Mouse (Mus musculus) kidney, embryonic 16.5 days (tissue): ENCODE results near the gene Plcd1. TPM values are rescaled to one million over a fixed set of nuclear protein-coding genes. Genes with fewer than 3 reads are reported as not detected.

Experiments
- ATAC-seq: fragments of 200-750 bp; cut with Nextera tagmentation; 2 replicates; pipeline ENCODE4 v1.8.0; 2017; ENCODE audit warnings: moderate TSS enrichment; ENCODE audit not compliant: low FRiP score, low TSS enrichment
- H3K27ac ChIP-seq: fragments of 300-500 bp; sonication (generic); 2 replicates; pipeline ENCODE4 v1.5.1; 2014; ENCODE audit warnings: low read length
- H3K27me3 ChIP-seq: fragments of 300-500 bp; sonication (generic); 2 replicates; pipeline ENCODE4 v1.6.1; 2014; ENCODE audit warnings: low read length, control low read depth, mixed read lengths; ENCODE audit not compliant: insufficient read depth
- H3K36me3 ChIP-seq: fragments of 300-500 bp; sonication (generic); 2 replicates; pipeline ENCODE4 v1.6.1; 2014; ENCODE audit warnings: low read length, control low read depth, mixed read lengths; ENCODE audit not compliant: insufficient read depth
- H3K4me1 ChIP-seq: fragments of 300-500 bp; sonication (generic); 2 replicates; pipeline ENCODE4 v1.6.1; 2014; ENCODE audit warnings: low read length, control low read depth, mixed read lengths; ENCODE audit not compliant: insufficient read depth
- H3K4me2 ChIP-seq: fragments of 300-500 bp; sonication (generic); replicated peaks from 2 replicates; pipeline ENCODE4 v1.6.1; 2014; ENCODE audit warnings: low read depth, low read length
- H3K4me3 ChIP-seq: fragments of 300-500 bp; sonication (generic); 2 replicates; pipeline ENCODE4 v1.5.1; 2014; ENCODE audit warnings: mild to moderate bottlenecking, low read length
- H3K9ac ChIP-seq: fragments of 300-500 bp; sonication (generic); replicated peaks from 2 replicates; pipeline ENCODE4 v1.6.1; 2014; ENCODE audit warnings: low read length
- H3K9me3 ChIP-seq: fragments of 300-500 bp; sonication (generic); 2 replicates; pipeline ENCODE4 v1.6.1; 2016; ENCODE audit warnings: low read length, control low read depth
- WGBS: fragments of 180-500 bp; shearing (Covaris S2); extraction: QIAGEN DNeasy Blood & Tissue Kit; methylation state at CpG from one replicate; pipeline ENCODE4 v1.1.7; 2014; 5-methylcytosine and 5-hydroxymethylcytosine counted together
- polyA plus RNA-seq: library from polyadenylated mRNA; unstranded; fragments of >200 nt; fragmentation: Nextera tagmentation; extraction: Ambion mirVana; gene quantifications from 2 replicates; pipeline ENCODE4 v1.2.1, GENCODE M21; 2015

Gene Plcd1
- polyA plus RNA-seq, 1 experiment from 2014 or later: 26.9 TPM

DNA sequence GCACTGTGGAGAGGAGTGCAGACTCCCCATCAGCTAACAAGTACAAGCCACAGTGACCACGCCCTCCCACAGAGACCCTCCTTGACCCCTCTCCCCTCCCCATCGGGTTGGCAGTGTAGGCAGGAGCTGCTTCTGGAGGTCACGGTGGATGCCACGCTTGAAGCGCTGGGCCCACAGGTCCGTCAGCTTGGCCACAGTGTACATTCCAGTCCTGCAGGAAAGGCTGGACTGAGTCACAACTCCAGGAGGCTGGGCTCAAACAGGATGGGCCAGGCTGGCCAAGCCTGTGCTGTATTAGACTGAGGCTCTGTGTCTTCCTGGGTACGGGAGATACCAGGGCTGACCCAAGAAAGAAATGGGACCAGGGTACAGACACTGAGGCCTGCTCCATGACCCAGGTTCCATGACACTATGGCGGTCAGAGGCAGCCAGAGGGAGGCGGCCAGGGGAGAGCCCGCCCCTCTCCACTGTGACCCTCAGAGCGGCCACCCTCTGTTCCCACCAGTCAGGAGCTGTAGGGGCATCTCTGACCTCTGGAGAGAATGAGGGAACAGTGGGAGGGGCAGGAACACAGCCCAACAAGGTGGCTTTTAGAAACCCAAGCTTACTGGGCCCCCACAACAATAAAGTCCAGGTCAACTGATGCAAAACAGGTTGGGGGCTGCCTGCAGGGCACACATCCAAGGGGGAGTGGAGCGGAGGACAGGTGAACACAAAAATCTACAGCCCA, 1.6 kb downstream of the Plcd1 start:
- Histone ChIP-seq H3K27me3 (peaks cover 3% of the 10 kb centered on the region; the same call in 1 of the 2 replicates), H3K9ac (0 out of 2 replicates have a peak overlapping the region, but pooled peaks have one; percentile 44), H3K4me2 (peak overlapping the region; percentile 78), H3K36me3 (no peaks in the 10 kb centered on the region), H3K9me3 (no peaks in the 10 kb centered on the region), H3K4me3 (no peak overlapping the region), H3K27ac (no peak overlapping the region), H3K4me1 (peaks cover 44% of the 10 kb centered on the region)
- 60% methylated on average over 12 of the region's 12 CpGs for WGBS
- no peak for ATAC-seq

DNA sequence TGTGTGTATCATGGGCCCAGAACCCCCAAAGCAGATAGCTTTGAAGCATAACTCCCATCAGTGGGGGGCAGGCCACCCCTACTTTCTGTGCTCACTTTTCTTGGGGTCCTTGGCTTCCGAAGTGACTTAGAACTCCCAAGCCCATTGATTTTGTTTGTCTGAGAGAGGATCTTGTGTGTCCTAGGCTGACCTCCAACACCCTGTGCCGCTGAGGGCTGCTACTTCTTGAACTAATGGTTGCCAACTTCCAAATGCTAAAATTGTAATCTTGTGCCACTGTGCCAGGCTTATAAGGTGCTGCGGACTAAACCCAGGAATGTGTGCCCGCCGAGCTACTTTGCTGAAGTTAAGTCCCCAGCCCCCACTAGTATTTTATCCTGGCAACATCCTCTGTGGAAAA, 2.8 kb downstream of the Plcd1 start:
- no peaks in the 10 kb centered on the region for H3K9me3 ChIP-seq
- no peak overlapping the region for H3K4me3 ChIP-seq
- 95% methylated on average over 5 of the region's 5 CpGs for WGBS
- peaks cover 3% of the 10 kb centered on the region; the same call in 1 of the 2 replicates for H3K27me3 ChIP-seq
- H3K4me1 ChIP-seq: peaks cover 46% of the 10 kb centered on the region
- no peak overlapping the region for H3K4me2 ChIP-seq
- no peak overlapping the region for H3K9ac ChIP-seq
- no peak overlapping the region for H3K27ac ChIP-seq
- no peaks in the 10 kb centered on the region for H3K36me3 ChIP-seq
- no peak for ATAC-seq

DNA sequence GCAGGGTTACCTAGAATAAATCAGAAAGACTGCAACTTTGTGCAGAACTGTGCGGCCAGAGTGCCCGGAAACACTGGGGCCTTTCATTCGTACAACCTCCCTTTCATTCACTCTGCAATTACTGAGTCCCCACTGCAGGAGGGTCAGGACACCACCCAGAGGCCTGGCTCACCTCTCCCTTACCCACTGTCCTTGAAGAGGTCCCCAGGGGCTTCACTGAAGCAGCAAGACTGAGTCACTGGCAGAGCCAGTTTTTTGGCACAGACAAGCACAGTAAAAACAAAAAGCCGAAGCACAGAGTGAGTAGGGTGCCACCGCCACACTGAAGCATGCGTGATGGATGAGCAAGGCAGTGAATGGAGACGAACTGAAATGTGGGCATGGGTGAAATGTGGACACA, 3.9 kb downstream of the Plcd1 start:
- peaks cover 3% of the 10 kb centered on the region; the same call in 1 of the 2 replicates for H3K27me3 ChIP-seq
- H3K4me2 ChIP-seq: no peak overlapping the region
- H3K9ac ChIP-seq: no peak overlapping the region
- peaks cover 51% of the 10 kb centered on the region for H3K4me1 ChIP-seq
- H3K9me3 ChIP-seq: no peaks in the 10 kb centered on the region
- H3K27ac ChIP-seq: no peak overlapping the region
- H3K36me3 ChIP-seq: no peaks in the 10 kb centered on the region
- WGBS: 66% methylated on average over 7 of the region's 7 CpGs
- ATAC-seq: no peak
- H3K4me3 ChIP-seq: no peak overlapping the region

DNA sequence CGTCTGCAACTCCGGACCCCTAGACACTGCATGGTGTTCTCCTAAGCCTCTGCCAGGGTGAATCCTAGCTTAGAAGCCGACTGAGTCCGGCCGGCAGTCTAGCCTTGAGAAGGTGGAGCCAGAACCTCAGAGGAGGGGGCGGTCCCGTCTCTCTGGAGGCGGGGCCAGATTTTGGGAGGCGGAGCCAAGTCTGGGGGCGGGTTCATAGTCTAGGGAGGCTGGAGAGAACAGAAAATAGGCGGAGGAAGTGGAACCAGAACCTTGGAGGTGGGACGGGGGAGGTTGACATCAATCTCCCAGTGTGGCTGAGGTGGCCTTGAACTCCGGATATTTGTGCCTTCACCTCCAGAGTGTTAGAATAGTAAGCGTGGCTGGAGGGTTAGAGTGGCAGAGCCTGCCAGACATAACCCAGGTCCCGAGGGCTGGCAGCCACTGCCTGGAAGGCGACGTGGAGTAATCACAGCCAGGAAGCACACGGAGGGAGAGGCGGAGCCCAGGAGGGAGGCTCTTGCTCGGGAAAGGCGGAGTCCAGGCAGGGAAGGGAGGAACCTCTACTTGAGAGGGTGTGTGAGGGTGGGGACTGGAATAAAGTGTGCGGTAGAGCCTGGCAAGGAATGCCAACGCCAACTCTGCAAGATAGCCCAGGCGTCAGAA, 5.0 kb downstream of the Plcd1 start:
- Histone ChIP-seq H3K9me3 (no peaks in the 10 kb centered on the region), H3K4me1 (peaks cover 43% of the 10 kb centered on the region), H3K27me3 (peaks cover 3% of the 10 kb centered on the region; the same call in 1 of the 2 replicates), H3K27ac (peak overlapping the region; percentile 91), H3K36me3 (no peaks in the 10 kb centered on the region; the same call in 1 of the 2 replicates), H3K4me3 (peak overlapping the region; percentile 53), H3K4me2 (peak overlapping the region; percentile 56), H3K9ac (peak overlapping the region; percentile 50)
- peak; percentile 91 for ATAC-seq
- WGBS: under 1% methylated on average over 24 of the region's 24 CpGs

DNA sequence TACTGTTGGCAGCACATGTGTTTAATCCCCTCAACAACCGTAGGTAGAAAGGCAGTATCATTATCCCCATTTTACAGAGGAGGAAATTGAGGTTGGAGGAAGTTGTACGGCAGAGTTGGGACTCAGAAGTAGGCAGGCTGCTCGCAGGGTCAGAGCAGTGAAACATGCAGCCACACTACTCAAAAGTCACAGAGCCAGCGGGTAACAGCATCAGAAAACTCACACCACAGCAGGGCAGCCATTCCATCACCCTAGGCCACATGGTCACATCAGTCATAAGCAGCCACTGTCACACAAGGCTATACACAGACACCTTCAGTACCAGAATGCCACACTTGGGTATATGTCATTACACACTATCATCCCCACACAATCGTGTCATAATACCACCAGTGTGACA, 6.0 kb downstream of the Plcd1 start:
- Histone ChIP-seq H3K27ac (no peak overlapping the region), H3K4me2 (peak overlapping the region; percentile 56), H3K9ac (no peak overlapping the region), H3K36me3 (no peaks in the 10 kb centered on the region; the same call in 1 of the 2 replicates), H3K27me3 (peaks cover 3% of the 10 kb centered on the region; the same call in 1 of the 2 replicates), H3K4me1 (peaks cover 44% of the 10 kb centered on the region), H3K9me3 (no peaks in the 10 kb centered on the region), H3K4me3 (no peak overlapping the region)
- peak; percentile 1; the same call in 1 of the 2 replicates for ATAC-seq
- WGBS: 81% methylated on average over 5 of the region's 5 CpGs

DNA sequence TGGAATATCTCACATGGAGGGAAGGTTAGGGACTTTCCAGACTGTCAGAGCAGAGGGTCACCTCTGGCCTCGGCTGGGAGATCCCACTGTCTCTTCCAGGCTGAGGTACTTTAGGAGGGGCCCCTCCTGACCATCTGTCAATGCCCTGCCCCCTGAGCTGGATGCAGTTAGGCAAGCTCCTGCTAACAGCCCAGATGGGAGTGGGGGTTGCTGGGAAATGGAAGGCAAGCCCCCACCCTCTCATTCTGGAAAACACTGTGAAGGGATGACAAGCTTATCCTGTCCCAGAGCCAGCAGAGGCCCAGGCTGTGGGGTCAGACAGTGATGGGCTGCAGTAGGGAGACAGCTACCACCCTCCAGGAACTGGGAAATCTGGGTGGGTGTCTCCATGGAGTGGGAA, 6.9 kb downstream of the Plcd1 start:
- H3K4me1 ChIP-seq: peaks cover 39% of the 10 kb centered on the region
- no peaks in the 10 kb centered on the region for H3K27me3 ChIP-seq
- no peak overlapping the region for H3K9ac ChIP-seq
- WGBS: 11% methylated on average over 1 of the region's 1 CpGs
- H3K4me3 ChIP-seq: no peak overlapping the region
- no peak for ATAC-seq
- no peaks in the 10 kb centered on the region; the same call in 1 of the 2 replicates for H3K36me3 ChIP-seq
- H3K9me3 ChIP-seq: no peaks in the 10 kb centered on the region
- H3K27ac ChIP-seq: no peak overlapping the region
- H3K4me2 ChIP-seq: no peak overlapping the region

DNA sequence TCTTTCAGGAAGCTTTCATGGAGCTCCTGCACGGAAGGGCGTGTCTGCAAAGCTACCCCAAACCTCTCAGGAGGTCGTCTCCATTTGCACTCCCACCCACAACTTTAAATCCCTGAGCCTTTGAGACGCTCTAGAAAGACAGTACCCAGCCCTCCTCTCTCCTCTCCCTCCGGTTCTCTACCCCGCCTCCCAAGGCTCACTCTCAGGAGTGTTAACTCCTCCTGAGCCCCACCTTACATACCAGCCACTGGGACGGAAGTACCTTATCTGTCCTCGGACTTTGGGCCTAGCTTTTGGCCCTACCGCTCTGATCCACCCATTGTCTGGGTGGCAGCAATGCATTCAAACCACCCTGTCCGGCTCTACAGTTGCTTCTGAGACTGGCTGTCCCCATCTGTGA, 9.3 kb downstream of the Plcd1 start:
- Histone ChIP-seq H3K9ac (no peak overlapping the region), H3K9me3 (no peaks in the 10 kb centered on the region), H3K4me1 (peaks cover 37% of the 10 kb centered on the region), H3K4me3 (no peak overlapping the region), H3K27me3 (no peaks in the 10 kb centered on the region), H3K27ac (no peak overlapping the region), H3K4me2 (no peak overlapping the region), H3K36me3 (peaks cover 3% of the 10 kb centered on the region; the same call in 1 of the 2 replicates)
- ATAC-seq: no peak
- WGBS: 77% methylated on average over 10 of the region's 10 CpGs

DNA sequence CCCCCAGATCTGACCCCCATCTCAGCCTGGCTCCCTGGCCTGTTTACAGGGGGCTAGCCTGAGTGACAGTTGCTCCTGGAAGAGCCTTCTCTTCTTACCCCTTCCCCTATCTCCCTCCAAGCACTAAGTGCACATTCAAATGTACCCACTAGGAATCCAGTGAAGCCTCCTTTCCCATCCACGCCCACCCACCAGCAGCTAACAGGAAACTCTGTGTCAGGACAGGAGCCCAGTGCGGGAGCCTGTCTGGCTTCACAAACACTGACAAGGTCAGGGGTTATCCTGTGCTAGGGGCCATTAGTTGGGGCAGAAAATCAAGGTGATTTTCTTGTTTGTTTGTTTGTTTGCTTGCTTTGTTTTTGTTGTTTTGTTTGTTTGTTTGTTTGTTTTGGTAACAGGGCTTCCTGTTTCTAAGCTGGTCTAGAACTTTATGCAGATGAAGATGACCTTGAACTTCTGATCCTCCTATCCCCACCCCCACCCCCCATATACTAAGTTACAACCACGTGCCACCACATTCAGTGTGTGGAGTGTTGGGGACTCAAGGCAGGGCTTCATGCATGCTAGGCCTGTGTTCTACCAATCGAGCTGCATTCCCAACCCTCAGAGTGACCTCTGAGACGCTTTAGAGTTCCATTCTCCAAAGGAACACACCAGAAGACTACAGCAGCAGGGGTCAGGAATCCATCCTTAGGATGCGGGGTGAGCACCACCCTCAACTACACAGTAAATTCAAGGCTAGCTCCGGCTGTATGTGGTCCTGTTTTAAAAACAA, 10.5 kb downstream of the Plcd1 start:
- Histone ChIP-seq H3K9me3 (no peaks in the 10 kb centered on the region), H3K27ac (peak overlapping the region; percentile 9; the same call in 1 of the 2 replicates), H3K36me3 (peaks cover 6% of the 10 kb centered on the region; the same call in 1 of the 2 replicates), H3K4me1 (peaks cover 32% of the 10 kb centered on the region), H3K27me3 (no peaks in the 10 kb centered on the region), H3K9ac (no peak overlapping the region), H3K4me3 (no peak overlapping the region), H3K4me2 (no peak overlapping the region)
- WGBS: 69% methylated on average over 7 of the region's 7 CpGs
- ATAC-seq: no peak

DNA sequence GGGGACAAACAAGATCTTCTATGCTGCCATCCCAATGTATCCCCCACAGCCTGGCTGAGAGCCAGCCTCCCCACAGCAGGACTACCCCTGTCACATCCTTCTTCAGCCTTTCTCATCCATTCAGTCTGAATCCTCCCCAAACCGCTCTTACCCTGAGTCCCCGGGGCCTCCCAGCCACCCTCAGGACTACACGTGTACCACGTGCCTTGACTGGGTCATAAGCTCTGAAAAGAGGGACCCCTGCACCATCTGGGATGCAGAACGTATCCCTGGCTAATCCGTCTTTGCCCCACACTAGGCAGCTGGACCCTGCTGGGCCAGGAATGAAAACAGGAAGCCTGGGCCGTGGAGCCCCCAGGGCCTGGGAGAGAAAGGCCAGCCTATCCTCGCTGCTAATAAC, 11.3 kb downstream of the Plcd1 start:
- peaks cover 9% of the 10 kb centered on the region; the same call in 1 of the 2 replicates for H3K36me3 ChIP-seq
- no peaks in the 10 kb centered on the region for H3K9me3 ChIP-seq
- H3K9ac ChIP-seq: 0 out of 2 replicates have a peak overlapping the region, but pooled peaks have one; percentile 22
- H3K27me3 ChIP-seq: no peaks in the 10 kb centered on the region
- no peak overlapping the region for H3K4me2 ChIP-seq
- peaks cover 26% of the 10 kb centered on the region for H3K4me1 ChIP-seq
- H3K27ac ChIP-seq: peak overlapping the region; percentile 9; the same call in 1 of the 2 replicates
- peak; percentile 25; the same call in 1 of the 2 replicates for ATAC-seq
- H3K4me3 ChIP-seq: no peak overlapping the region
- 31% methylated on average over 8 of the region's 8 CpGs for WGBS
